Mouse (Mus musculus) large intestine, adult 2 months (tissue): ENCODE measurements around the gene Fam186b. TPM values are rescaled to one million over a fixed set of nuclear protein-coding genes. Genes with fewer than 3 reads are reported as not detected.
"Not testable (repeated sequence)": the region's sequence is repeated elsewhere in the genome, so short reads cannot be mapped to it uniquely, and the experiment has no call there.

Source experiments
- DNase-seq: peaks from one replicate; pipeline ENCODE4 v3.0.0-alpha.2; 2012; ENCODE audit warnings: low read depth, low spot score
- WGBS: fragments of 180-500 bp; shearing (Covaris S2); methylation state at CpG from one replicate; pipeline ENCODE4 v1.1.7; 2018; 5-methylcytosine and 5-hydroxymethylcytosine counted together
- polyA plus RNA-seq: library from polyadenylated mRNA; depleted of rRNA; stranded (reverse); fragments of >200 nt; gene quantifications from 2 replicates; pipeline ENCODE4 v1.2.3, GENCODE M21; 2012

The Fam186b gene
- polyA plus RNA-seq, 1 experiment, result not detected

- WGBS, result 92% methylated on average over 8 of the region's 8 CpGs
- DNase-seq, result no peak
Observed at GRCm38 (mm10) chr15:99276095-99276494, 19.6 kb downstream of the Fam186b start.

GRCm38 (mm10) chr15:99265679-99266078, 30.0 kb downstream of the Fam186b start:
- DNase-seq, result peak; percentile 67
- WGBS, result 11% methylated on average over 4 of the region's 4 CpGs

GRCm38 (mm10) chr15:99264363-99264762, 31.3 kb downstream of the Fam186b start:
- no peak for DNase-seq
- WGBS, result 94% methylated on average over 2 of the region's 2 CpGs

GRCm38 (mm10) chr15:99262702-99263101, 33.0 kb downstream of the Fam186b start:
- no peak for DNase-seq
- WGBS, result 46% methylated on average over 10 of the region's 10 CpGs

GRCm38 (mm10) chr15:99259730-99260252, 35.9 kb downstream of the Fam186b start:
- WGBS, result 2% methylated on average over 9 of the region's 10 CpGs
- DNase-seq, result no peak

GRCm38 (mm10) chr15:99259167-99259729, 36.4 kb downstream of the Fam186b start:
- WGBS, result 55% methylated on average over 8 of the region's 8 CpGs
- DNase-seq, result no peak

GRCm38 (mm10) chr15:99255241-99255749, 40.4 kb downstream of the Fam186b start:
- DNase-seq, result no peak
- 81% methylated on average over 6 of the region's 6 CpGs for WGBS

- 45% methylated on average over 2 of the region's 2 CpGs for WGBS
Observed at GRCm38 (mm10) chr15:99254477-99255005, 41.1 kb downstream of the Fam186b start.

GRCm38 (mm10) chr15:99253772-99254171, 41.9 kb downstream of the Fam186b start:
- 88% methylated on average over 6 of the region's 6 CpGs for WGBS
- no peak for DNase-seq

More at GRCm38 (mm10) chr15:99254477-99255005, 41.1 kb downstream of the Fam186b start:
- DNase-seq, result peak; percentile 60

GRCm38 (mm10) chr15:99253175-99253479, 42.6 kb downstream of the Fam186b start:
- DNase-seq, result not testable (repeated sequence)
- WGBS, result 41% methylated on average over 2 of the region's 2 CpGs

GRCm38 (mm10) chr15:99252381-99253174, 43.1 kb downstream of the Fam186b start:
- WGBS, result 2% methylated on average over 22 of the region's 22 CpGs
- no peak for DNase-seq

- peak; percentile 95 for DNase-seq
- WGBS, result under 1% methylated on average over 52 of the region's 52 CpGs
Observed at GRCm38 (mm10) chr15:99251626-99252380, 43.9 kb downstream of the Fam186b start, which contains the start of gene Mcrs1. Gene Mcrs1, minus strand, starts transcription at chr15:99251961.

GRCm38 (mm10) chr15:99251111-99251510, 44.6 kb downstream of the Fam186b start:
- under 1% methylated on average over 15 of the region's 15 CpGs for WGBS
- not testable (repeated sequence) for DNase-seq

GRCm38 (mm10) chr15:99249938-99250337, 45.8 kb downstream of the Fam186b start:
- WGBS, result 96% methylated on average over 11 of the region's 11 CpGs
- no peak for DNase-seq

- no peak for DNase-seq
- WGBS, result 94% methylated on average over 9 of the region's 9 CpGs
Observed at GRCm38 (mm10) chr15:99248972-99249371, 46.7 kb downstream of the Fam186b start.

- 81% methylated on average over 6 of the region's 6 CpGs for WGBS
- DNase-seq, result not testable (repeated sequence)
Observed at GRCm38 (mm10) chr15:99246736-99247135, 49.0 kb downstream of the Fam186b start.

- 84% methylated on average over 10 of the region's 10 CpGs for WGBS
- DNase-seq, result no peak
Observed at GRCm38 (mm10) chr15:99242045-99242444, 53.6 kb downstream of the Fam186b start.

GRCm38 (mm10) chr15:99241249-99241648, 54.4 kb downstream of the Fam186b start:
- 64% methylated on average over 4 of the region's 4 CpGs for WGBS
- DNase-seq, result no peak

GRCm38 (mm10) chr15:99240129-99240528, 55.6 kb downstream of the Fam186b start:
- 62% methylated on average over 4 of the region's 4 CpGs for WGBS
- DNase-seq, result no peak

GRCm38 (mm10) chr15:99238006-99238405, 57.7 kb downstream of the Fam186b start:
- WGBS, result 73% methylated on average over 11 of the region's 11 CpGs
- DNase-seq, result no peak
